Mouse (Mus musculus) frontal cortex, postnatal 14 days (tissue): Measurements from ENCODE around the gene Stat6.

ENCODE experiments used
- DNase-seq, 2 experiments: peaks; one replicate each; pipeline ENCODE4 v3.0.0; 2022; ENCODE audit warnings: low spot score in 2 of 2

Stat6 gene

DNA sequence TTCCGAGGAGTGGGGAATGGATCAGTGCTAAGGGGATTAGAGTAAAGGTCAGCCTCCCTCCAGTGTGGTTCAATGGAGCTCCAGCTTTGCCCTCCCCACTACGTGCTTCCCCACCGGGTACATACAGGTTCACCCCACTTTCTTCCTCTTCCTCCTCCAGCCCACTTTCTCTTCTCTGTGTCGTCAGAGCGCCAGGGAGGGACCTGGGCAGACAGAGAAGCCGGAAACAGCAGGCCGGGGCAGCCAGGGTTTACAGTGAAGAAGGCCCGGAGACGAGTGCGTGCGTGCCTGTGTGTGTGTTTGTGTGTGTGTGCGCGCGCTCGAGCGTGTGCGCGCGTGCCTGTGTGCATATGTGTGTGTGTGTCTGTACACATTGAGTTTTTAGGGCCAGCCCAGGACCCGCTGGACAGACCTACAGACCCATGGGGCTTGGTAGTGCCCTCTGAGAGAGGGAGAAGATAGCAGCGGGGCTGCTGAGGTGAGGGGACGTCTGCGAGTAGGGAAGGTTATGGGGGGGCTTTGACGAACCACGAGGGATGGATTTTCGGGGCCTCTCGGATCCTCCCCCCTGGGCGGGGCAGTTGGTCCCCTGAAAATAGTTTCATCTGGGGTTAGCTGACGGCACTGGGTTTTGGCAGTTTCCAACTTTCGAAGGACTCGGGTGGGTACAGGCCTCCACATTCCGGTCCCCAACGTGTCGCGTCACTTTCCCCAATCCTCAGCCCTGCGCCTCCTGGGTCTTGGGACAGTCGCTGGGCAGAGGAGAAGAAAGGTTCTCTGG lies at the start of gene Stat6:
Stat6 (plus strand) TSS at position 215 of the 781 bp plus-strand sequence.
- no peak for DNase-seq

DNA sequence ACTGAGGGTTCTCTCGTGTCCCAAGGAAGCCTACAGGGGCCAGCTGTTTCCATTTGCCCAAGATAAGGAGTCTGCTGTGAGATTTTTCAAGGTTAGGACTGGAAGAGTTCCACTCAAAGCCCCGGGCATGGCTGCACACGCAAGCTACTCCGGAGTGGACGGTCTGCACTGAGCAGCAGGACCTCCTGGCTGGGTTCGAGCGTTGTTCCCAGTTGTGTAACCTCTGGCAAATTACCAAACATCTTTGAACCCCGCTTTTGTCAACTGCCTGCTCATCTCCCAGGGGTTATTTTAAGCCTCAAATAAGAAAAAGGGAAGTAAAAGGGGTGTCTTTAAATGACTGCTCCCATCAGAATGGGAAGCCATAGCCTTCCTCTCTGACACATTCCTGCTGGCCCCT lies 48.4 kb upstream of the Stat6 start:
- DNase-seq: no peak

GRCm38 (mm10) chr10:127594930-127595715 lies 47.7 kb upstream of the Stat6 start:
- no peak for DNase-seq

GRCm38 (mm10) chr10:127596321-127596941 lies 46.4 kb upstream of the Stat6 start:
- no peak for DNase-seq

DNA sequence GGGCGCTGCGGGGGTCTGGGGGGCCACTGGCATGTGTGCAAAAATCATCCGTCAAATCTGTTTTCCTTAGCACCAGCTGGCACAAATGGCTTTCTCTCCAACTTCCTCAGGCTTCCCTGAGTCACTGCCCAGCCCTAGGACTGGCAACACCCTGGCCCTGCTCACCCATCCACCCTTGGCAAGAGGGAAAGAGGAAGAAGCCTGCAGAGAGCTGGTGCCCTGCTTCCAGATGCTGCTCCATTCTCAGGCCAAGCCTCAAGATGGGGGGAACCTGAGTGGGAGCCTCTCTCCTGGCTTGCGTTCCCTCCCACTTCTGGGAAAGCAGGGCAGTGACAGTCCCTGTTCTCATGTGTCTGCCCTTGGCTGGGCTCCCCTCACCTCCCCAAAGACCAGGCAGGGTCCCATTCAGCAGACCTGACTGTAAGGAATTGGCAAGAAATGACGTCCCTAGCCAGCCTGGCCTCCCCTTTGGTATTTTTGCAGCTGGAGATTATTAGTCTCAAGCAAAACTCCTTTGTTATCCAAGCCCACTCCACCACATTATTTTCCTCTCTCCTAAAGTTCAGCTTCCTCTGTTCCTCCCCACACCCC lies 45.4 kb upstream of the Stat6 start:
- no peak for DNase-seq

GRCm38 (mm10) chr10:127598607-127599006 lies 44.2 kb upstream of the Stat6 start:
- no peak for DNase-seq

DNA sequence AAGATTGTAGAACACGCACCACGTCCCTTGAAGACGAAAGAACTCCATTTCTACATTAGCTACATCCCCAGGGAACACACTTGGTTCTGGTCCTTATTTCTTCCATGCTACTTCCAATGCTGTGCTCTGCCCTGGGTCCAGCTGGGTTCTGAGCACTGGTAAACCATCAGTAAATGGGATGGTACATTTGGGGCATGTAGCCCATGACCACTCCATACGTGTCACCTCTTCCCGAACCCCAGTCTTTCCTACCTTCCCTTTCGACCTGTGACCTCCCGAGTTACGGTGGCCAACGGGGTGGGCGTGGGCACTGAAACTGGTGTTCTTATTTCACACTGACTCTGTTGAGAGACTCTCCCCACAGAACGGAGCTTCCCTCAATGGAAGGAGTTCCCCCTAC lies 43.5 kb upstream of the Stat6 start:
- DNase-seq: no peak

GRCm38 (mm10) chr10:127599779-127600541 lies 42.8 kb upstream of the Stat6 start:
- no peak for DNase-seq

GRCm38 (mm10) chr10:127602194-127602593 lies 40.6 kb upstream of the Stat6 start:
- DNase-seq: no peak

DNA sequence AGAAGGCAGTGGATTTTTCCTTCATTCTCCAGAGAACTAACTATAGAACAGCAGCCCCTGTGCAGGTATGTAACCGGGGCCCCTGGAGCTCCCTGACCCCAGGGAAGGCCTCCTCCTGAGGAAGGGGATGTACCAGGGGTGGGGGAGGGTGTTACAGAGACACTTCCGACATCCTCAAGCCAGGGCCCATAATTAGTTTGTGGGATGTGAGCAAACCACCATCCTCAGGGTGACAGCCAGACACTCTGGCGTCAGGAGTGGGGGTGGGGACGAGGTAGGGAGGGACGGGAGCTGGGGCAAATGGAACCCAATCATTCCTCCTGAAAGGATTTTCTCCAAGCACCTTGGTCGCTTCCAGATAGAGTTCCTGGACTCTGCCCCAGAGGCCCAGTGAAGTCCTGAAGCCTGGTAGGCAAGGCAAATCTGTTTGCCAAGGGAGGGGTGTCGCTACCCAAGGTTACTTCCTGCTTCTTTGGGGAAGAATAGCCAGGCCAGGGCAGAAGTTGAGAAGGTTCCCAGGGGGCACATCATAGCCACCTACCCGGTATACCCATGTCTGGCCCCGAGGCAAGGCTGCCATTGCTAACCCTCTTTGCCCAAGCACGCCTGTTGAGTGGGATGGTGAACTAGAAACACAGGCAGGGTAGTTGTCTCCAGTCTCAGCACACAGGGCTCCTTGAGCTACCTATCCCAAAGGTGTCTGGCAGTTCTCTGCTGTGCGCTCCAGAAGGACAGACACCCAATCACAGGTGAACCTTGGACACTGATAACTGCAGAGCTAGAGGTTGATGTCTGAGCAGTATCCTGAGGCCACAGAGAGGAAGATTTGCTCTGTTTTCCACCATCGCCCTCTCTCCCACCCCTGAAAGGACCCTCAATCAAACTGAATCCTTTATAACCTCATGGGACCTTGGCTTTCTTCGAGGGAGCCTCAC lies 39.1 kb upstream of the Stat6 start:
- no peak for DNase-seq

DNA sequence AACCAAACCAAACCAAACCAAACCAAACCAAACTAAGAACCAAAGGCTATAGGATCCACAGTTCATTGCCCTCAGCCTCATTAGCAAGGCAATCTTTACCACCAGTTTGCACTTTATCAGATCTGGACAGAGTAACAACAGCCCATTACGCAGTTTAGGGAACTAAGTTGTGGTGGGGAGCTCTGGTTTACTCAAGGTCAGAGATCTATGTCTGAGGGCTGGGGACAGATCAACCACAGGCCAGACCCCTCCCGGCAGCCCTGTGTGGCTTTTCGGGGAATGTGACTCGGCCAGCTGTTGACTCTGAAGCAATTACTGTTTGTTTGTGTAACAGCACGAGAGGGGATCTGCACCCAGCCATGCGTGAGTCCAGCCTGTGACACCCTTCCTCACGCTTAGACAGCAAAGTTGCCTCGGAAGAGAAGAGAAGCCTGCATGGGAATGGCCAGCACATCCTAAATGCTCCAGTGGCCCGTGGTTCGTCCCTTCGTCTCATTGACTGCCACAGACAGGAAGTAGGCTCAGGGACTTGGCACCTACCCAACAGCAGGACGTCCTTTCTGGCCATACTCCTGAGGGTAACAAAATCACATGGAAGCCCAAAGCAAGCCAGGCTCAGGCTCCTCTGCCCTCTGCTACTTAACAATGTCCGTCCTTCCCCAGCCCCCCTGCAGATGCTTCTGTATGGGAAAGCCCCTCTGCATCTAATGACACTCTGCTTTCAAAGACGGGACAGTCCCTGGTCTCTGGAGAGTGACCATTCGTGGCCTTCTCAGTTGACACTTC lies 38.1 kb upstream of the Stat6 start:
- no peak for DNase-seq

DNA sequence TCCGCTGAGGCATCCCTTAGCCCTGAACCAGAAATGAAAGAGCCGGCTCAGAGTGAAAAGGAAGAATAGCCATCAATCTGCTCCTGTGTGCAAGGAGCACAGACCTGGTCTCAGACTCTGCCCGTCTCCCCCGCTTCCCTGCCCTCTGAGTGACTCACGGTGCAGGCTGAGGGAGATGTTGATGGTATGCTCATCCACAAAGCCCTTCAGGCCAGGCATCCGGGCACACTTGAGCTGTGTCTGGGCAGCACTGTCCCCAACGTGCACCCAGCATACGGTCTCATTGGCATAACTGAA lies 37.6 kb upstream of the Stat6 start:
- no peak for DNase-seq

DNA sequence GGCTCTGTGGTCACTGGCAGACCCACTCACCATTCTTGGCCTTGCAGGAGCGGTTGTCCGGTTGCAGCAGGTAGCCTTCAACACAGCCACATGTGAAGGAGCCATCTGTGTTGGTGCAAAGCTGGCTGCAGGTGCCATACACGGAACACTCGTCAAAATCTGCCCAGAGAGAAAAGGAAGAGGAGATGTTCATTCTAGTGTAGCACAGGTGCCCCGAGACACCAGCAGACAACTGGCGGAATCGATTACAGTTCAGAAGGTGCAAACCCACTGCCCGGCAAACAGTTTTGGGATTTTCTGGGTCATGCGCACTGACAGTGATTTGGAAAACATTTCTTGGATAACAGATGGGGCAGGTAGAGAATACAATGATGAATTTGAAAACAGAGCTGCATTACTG lies 37.0 kb upstream of the Stat6 start:
- no peak for DNase-seq

GRCm38 (mm10) chr10:127607059-127607458 lies 35.7 kb upstream of the Stat6 start:
- no peak for DNase-seq

DNA sequence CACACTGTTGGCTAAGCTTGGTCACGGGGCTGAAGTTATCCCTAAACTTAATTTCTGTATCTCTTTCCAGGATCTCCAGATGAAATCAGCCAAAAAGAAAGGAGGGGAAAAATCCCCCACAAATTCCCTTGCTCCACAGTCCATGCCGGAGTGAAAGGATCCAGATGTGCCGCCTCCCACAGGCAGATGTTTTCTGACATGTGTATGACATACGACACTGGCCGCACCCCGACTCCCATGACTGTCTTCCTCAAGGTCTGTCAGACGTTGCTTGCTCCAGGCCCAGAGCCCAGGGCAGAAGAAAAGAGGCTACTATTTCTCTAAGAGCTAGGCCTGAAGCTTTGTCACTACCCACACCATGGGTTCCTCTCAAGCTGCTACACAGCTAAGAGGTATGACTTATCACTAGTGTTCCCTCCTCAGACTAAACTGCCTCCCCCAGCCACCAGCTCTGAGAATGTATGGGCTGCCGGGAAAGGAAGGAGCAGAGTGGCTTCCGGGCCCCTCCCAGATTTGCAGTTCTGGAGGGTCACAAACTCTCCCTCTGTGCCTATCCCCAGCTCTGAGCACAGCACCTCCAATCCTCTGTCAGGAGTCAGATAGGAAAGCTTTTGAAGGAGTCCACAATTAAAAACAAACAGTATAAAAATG lies 33.2 kb upstream of the Stat6 start:
- DNase-seq: no peak

DNA sequence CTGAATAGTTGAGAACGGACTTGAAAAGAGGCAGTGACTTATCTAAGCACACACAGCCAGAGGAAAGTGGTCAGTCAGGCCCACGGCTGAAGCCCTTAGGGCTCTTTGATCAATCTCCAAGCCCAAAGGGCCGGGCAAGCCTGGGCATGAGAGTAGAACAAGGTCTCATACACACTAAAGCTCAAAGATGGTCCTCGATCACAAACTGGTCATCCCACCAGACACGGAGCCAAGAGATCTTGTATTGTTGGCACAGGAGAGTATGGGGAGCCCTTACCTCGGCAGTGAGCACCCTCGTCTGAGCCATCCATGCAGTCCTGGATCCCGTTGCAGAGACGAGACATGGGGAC lies 32.7 kb upstream of the Stat6 start:
- DNase-seq: no peak

- DNase-seq: no peak
Measured at GRCm38 (mm10) chr10:127612079-127612775, 30.6 kb upstream of the Stat6 start.

DNA sequence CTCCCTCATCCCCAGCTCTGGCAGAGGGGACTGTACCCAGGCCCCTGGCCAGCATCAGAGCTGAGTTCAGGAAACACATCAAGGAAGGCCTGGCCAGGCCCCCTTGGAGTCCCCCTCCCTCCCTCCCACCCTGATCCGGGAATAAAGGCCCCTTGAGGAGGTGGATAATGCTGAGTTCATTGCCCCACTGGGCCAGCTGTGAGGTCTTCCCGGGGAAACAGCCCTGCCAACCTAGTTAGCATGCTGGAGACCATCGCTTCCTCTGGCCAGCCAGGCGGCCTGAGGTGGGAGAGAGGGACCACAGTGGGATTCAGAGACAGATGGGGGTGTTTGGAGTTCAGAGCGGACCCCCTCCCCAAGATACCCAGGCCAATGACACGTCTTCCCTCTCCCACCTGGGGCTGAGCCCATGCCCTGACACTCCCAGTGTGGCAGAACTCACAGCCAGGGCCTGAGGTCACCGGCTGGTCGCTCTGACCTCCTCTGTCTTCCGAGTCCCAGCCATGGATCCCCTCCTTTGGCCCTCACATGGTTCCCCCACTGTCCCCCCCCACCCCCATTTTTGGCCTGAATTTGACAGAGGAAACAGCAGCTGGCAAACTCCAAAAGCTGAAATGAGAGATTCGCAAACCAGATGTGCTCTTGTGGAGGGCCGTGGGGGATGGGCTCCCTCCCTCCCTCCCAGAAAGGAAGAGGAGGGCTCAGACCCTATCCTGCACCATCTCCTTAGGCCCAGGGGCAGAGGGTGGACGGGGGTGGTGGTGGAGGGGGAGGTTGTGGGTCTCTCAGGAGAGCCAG lies 28.4 kb upstream of the Stat6 start:
- DNase-seq: no peak
